Mouse (Mus musculus): ENCODE data around the gene Syt15.

Gene Syt15

GRCm38 (mm10) chr14:34219295-34219694 is at the start of gene Syt15:
Gene Syt15, plus strand, starts transcription at chr14:34219595.
- DNase-seq, result no peak

GRCm38 (mm10) chr14:34171107-34171506 is 48.3 kb upstream of the Syt15 start:
- no peak for DNase-seq

- DNase-seq, result no peak
These were observed 40.0 kb upstream of the Syt15 start for GRCm38 (mm10) chr14:34179351-34179750.

GRCm38 (mm10) chr14:34183101-34183500 is 36.3 kb upstream of the Syt15 start:
- no peak for DNase-seq

GRCm38 (mm10) chr14:34188629-34189028 is 30.8 kb upstream of the Syt15 start:
- no peak for DNase-seq

GRCm38 (mm10) chr14:34190361-34190760 is 29.0 kb upstream of the Syt15 start:
- no peak for DNase-seq

- DNase-seq, result no peak
These were observed 25.5 kb upstream of the Syt15 start for GRCm38 (mm10) chr14:34193879-34194278.

- peak; percentile 43 for DNase-seq
These were observed 23.9 kb upstream of the Syt15 start for GRCm38 (mm10) chr14:34195466-34195865.

- DNase-seq, result no peak
These were observed 22.7 kb upstream of the Syt15 start for GRCm38 (mm10) chr14:34196706-34197105.

GRCm38 (mm10) chr14:34200738-34201230 is 18.6 kb upstream of the Syt15 start:
- DNase-seq, result peak; percentile 70

GRCm38 (mm10) chr14:34201231-34202035 is 18.0 kb upstream of the Syt15 start, which contains the start of gene Gprin2:
Gene Gprin2, minus strand, starts transcription at chr14:34201653.
- DNase-seq, result peak; percentile 71

- no peak for DNase-seq
These were observed 11.4 kb upstream of the Syt15 start for GRCm38 (mm10) chr14:34207996-34208395.

- no peak for DNase-seq
These were observed 10.7 kb upstream of the Syt15 start for GRCm38 (mm10) chr14:34208651-34209050.

GRCm38 (mm10) chr14:34209080-34209479 is 10.3 kb upstream of the Syt15 start:
- no peak for DNase-seq

- no peak for DNase-seq
These were observed 9.5 kb upstream of the Syt15 start for GRCm38 (mm10) chr14:34209942-34210341.

GRCm38 (mm10) chr14:34215451-34216127 is 3.8 kb upstream of the Syt15 start:
- DNase-seq, result no peak

GRCm38 (mm10) chr14:34219786-34220198 is 397 bp downstream of the Syt15 start:
- no peak for DNase-seq

GRCm38 (mm10) chr14:34220426-34220825 is 1.0 kb downstream of the Syt15 start:
- DNase-seq, result no peak

GRCm38 (mm10) chr14:34221416-34222077 is 2.2 kb downstream of the Syt15 start:
- DNase-seq, result no peak

GRCm38 (mm10) chr14:34223362-34223898 is 4.0 kb downstream of the Syt15 start:
- DNase-seq, result no peak

- no peak for DNase-seq
These were observed 6.6 kb downstream of the Syt15 start for GRCm38 (mm10) chr14:34225986-34226385.

GRCm38 (mm10) chr14:34226566-34226965 is 7.2 kb downstream of the Syt15 start:
- DNase-seq, result no peak

GRCm38 (mm10) chr14:34227981-34228380 is 8.6 kb downstream of the Syt15 start:
- no peak for DNase-seq

Measured in cerebellum, adult 11-12 months (tissue).